Mouse (Mus musculus) heart, embryonic 16.5 days (tissue): ENCODE results near the gene Atp10a. TPM values are rescaled to one million over a fixed set of nuclear protein-coding genes. Genes with fewer than 3 reads are reported as not detected.

Experiments used
- ATAC-seq: fragments of 200-750 bp; cut with Nextera tagmentation; replicated peaks from 2 replicates; pipeline ENCODE4 v1.8.0; 2017; ENCODE audit warnings: moderate number of reproducible peaks; ENCODE audit not compliant: insufficient read depth, low FRiP score; ENCODE audit errors: extremely low read depth
- H3K27ac ChIP-seq: fragments of 300-500 bp; sonication (generic); 2 replicates; pipeline ENCODE4 v1.5.1; 2014; ENCODE audit warnings: mild to moderate bottlenecking, low read length, control low read depth, moderate library complexity
- H3K27me3 ChIP-seq: fragments of 300-500 bp; sonication (generic); 2 replicates; pipeline ENCODE4 v1.6.1; 2014; ENCODE audit warnings: low read length, mixed read lengths; ENCODE audit not compliant: control insufficient read depth, insufficient read depth
- H3K36me3 ChIP-seq: fragments of 300-500 bp; sonication (generic); 2 replicates; pipeline ENCODE4 v1.6.1; 2014; ENCODE audit not compliant: control insufficient read depth, insufficient read depth
- H3K4me1 ChIP-seq: fragments of 300-500 bp; sonication (generic); 2 replicates; pipeline ENCODE4 v1.6.1; 2014; ENCODE audit warnings: low read length, mixed read lengths; ENCODE audit not compliant: control insufficient read depth, insufficient read depth
- H3K4me2 ChIP-seq: fragments of 300-500 bp; sonication (generic); 2 replicates; pipeline ENCODE4 v1.6.1; 2014; ENCODE audit warnings: low read depth, mild to moderate bottlenecking, control low read depth, low read length
- H3K4me3 ChIP-seq: fragments of 300-500 bp; sonication (generic); 2 replicates; pipeline ENCODE4 v1.5.1; 2014; ENCODE audit warnings: mild to moderate bottlenecking, control low read depth, low read length
- H3K9ac ChIP-seq: fragments of 300-500 bp; sonication (generic); 2 replicates; pipeline ENCODE4 v1.6.1; 2014; ENCODE audit warnings: low read length, control low read depth
- H3K9me3 ChIP-seq: fragments of 300-500 bp; sonication (generic); replicated peaks from 2 replicates; pipeline ENCODE4 v1.6.1; 2016; ENCODE audit warnings: low read length; ENCODE audit not compliant: control insufficient read depth
- WGBS: fragments of 180-500 bp; shearing (Covaris S2); extraction: QIAGEN DNeasy Blood & Tissue Kit; methylation state at CpG from one replicate; pipeline ENCODE4 v1.1.7; 2014; 5-methylcytosine and 5-hydroxymethylcytosine counted together
- polyA plus RNA-seq: library from polyadenylated mRNA; unstranded; fragments of >200 nt; fragmentation: Nextera tagmentation; extraction: Ambion mirVana; gene quantifications from 2 replicates; pipeline ENCODE4 v1.2.1, GENCODE M21; 2015

Gene Atp10a
- polyA plus RNA-seq, 1 experiment from 2014 or later: 1.9 TPM

- Histone ChIP-seq H3K9me3 (no peaks in the 10 kb centered on the region), H3K4me2 (no peak overlapping the region), H3K27ac (no peak overlapping the region), H3K9ac (no peak overlapping the region), H3K27me3 (no peaks in the 10 kb centered on the region), H3K36me3 (no peaks in the 10 kb centered on the region), H3K4me3 (no peak overlapping the region), H3K4me1 (no peaks in the 10 kb centered on the region)
- ATAC-seq: no peak
These were observed 123.2 kb downstream of the Atp10a start for GRCm38 (mm10) chr7:58779146-58779545.

- Histone ChIP-seq H3K36me3 (no peaks in the 10 kb centered on the region), H3K9me3 (no peaks in the 10 kb centered on the region), H3K4me2 (no peak overlapping the region), H3K27ac (no peak overlapping the region), H3K9ac (no peak overlapping the region), H3K4me1 (peaks cover 33% of the 10 kb centered on the region), H3K4me3 (no peak overlapping the region), H3K27me3 (no peaks in the 10 kb centered on the region)
- 83% methylated on average over 4 of the region's 4 CpGs for WGBS
- ATAC-seq: no peak
These were observed 131.0 kb downstream of the Atp10a start for GRCm38 (mm10) chr7:58786986-58787385.

- Histone ChIP-seq H3K27ac (peak overlapping the region; percentile 91), H3K9me3 (no peaks in the 10 kb centered on the region), H3K36me3 (no peaks in the 10 kb centered on the region), H3K27me3 (no peaks in the 10 kb centered on the region), H3K4me2 (no peak overlapping the region), H3K4me3 (no peak overlapping the region), H3K9ac (no peak overlapping the region), H3K4me1 (peaks cover 33% of the 10 kb centered on the region)
- ATAC-seq: no peak
- 31% methylated on average over 4 of the region's 4 CpGs for WGBS
These were observed 131.6 kb downstream of the Atp10a start for GRCm38 (mm10) chr7:58787585-58787984.

GRCm38 (mm10) chr7:58788424-58789261 is 132.7 kb downstream of the Atp10a start:
- peaks cover 33% of the 10 kb centered on the region for H3K4me1 ChIP-seq
- H3K4me3 ChIP-seq: peak overlapping the region; percentile 3; the same call in 1 of the 2 replicates
- WGBS: 30% methylated on average over 7 of the region's 7 CpGs
- ATAC-seq: peak; percentile 69
- peak overlapping the region; percentile 47 for H3K4me2 ChIP-seq
- peak overlapping the region; percentile 52 for H3K9ac ChIP-seq
- peak overlapping the region; percentile 91 for H3K27ac ChIP-seq
- no peaks in the 10 kb centered on the region for H3K9me3 ChIP-seq
- no peaks in the 10 kb centered on the region for H3K27me3 ChIP-seq
- no peaks in the 10 kb centered on the region for H3K36me3 ChIP-seq

- Histone ChIP-seq H3K27me3 (no peaks in the 10 kb centered on the region), H3K4me2 (no peak overlapping the region), H3K9me3 (no peaks in the 10 kb centered on the region), H3K27ac (no peak overlapping the region), H3K9ac (no peak overlapping the region), H3K4me3 (no peak overlapping the region), H3K4me1 (peaks cover 12% of the 10 kb centered on the region), H3K36me3 (no peaks in the 10 kb centered on the region)
- 87% methylated on average over 6 of the region's 6 CpGs for WGBS
- no peak for ATAC-seq
These were observed 141.3 kb downstream of the Atp10a start for GRCm38 (mm10) chr7:58797281-58797680.

GRCm38 (mm10) chr7:58800916-58801315 is 144.9 kb downstream of the Atp10a start:
- no peak overlapping the region for H3K4me2 ChIP-seq
- 45% methylated on average over 7 of the region's 7 CpGs for WGBS
- peak overlapping the region; percentile 46; the same call in 1 of the 2 replicates for H3K27ac ChIP-seq
- peaks cover 12% of the 10 kb centered on the region for H3K4me1 ChIP-seq
- no peaks in the 10 kb centered on the region for H3K27me3 ChIP-seq
- H3K9ac ChIP-seq: no peak overlapping the region
- no peaks in the 10 kb centered on the region for H3K9me3 ChIP-seq
- H3K36me3 ChIP-seq: peaks cover 2% of the 10 kb centered on the region; the same call in 1 of the 2 replicates
- ATAC-seq: no peak
- H3K4me3 ChIP-seq: no peak overlapping the region

GRCm38 (mm10) chr7:58801791-58802190 is 145.8 kb downstream of the Atp10a start:
- Histone ChIP-seq H3K4me1 (peaks cover 12% of the 10 kb centered on the region), H3K9ac (no peak overlapping the region), H3K4me3 (no peak overlapping the region), H3K4me2 (no peak overlapping the region), H3K9me3 (no peaks in the 10 kb centered on the region), H3K36me3 (peaks cover 2% of the 10 kb centered on the region; the same call in 1 of the 2 replicates), H3K27me3 (no peaks in the 10 kb centered on the region), H3K27ac (no peak overlapping the region)
- WGBS: 66% methylated on average over 2 of the region's 2 CpGs
- ATAC-seq: no peak

GRCm38 (mm10) chr7:58822147-58822681 is 166.2 kb downstream of the Atp10a start:
- WGBS: 52% methylated on average over 6 of the region's 6 CpGs
- Histone ChIP-seq H3K4me2 (no peak overlapping the region), H3K36me3 (no peaks in the 10 kb centered on the region; the same call in 1 of the 2 replicates), H3K4me1 (peaks cover 2% of the 10 kb centered on the region; the same call in 1 of the 2 replicates), H3K4me3 (no peak overlapping the region), H3K27ac (no peak overlapping the region), H3K9ac (no peak overlapping the region), H3K9me3 (no peaks in the 10 kb centered on the region), H3K27me3 (no peaks in the 10 kb centered on the region)
- no peak for ATAC-seq

- no peaks in the 10 kb centered on the region for H3K27me3 ChIP-seq
- 75% methylated on average over 3 of the region's 3 CpGs for WGBS
- no peak for ATAC-seq
- no peak overlapping the region for H3K4me3 ChIP-seq
- no peak overlapping the region for H3K9ac ChIP-seq
- no peak overlapping the region for H3K4me2 ChIP-seq
- peaks cover 3% of the 10 kb centered on the region; the same call in 1 of the 2 replicates for H3K36me3 ChIP-seq
- peaks cover 2% of the 10 kb centered on the region; the same call in 1 of the 2 replicates for H3K4me1 ChIP-seq
- no peaks in the 10 kb centered on the region for H3K9me3 ChIP-seq
- H3K27ac ChIP-seq: no peak overlapping the region
These were observed 168.7 kb downstream of the Atp10a start for GRCm38 (mm10) chr7:58824686-58825085.
